12 mouse cellular contexts compared by ENCODE assay signal in genomic region chr17:48588674-48589073, GRCm38 (mm10).
DNase-seq lines count a peak whose midpoint lies in the region; ATAC-seq and TF ChIP-seq lines count a peak whose summit lies in the region.
"Had no signal": no experiment of that assay in that cellular context is flagged by ENCODE, and none has a peak within 500 bp of the region (broad histone marks: within the 10 kb centered on the region; RNA-seq: fewer than 3 reads in every experiment).

No protein-coding gene starts in this region.

- no peak overlapping the region for H3K4me2 ChIP-seq in CH12.LX (ENCODE audit: insufficient read depth, low read depth, poor library complexity, severe bottlenecking)
- H3K4me2 ChIP-seq: neural tube, embryonic 13.5 days had no signal

- H3K27ac ChIP-seq in liver, adult 2 months (replicated peaks; ENCODE audit: insufficient read depth, low read depth, low read length): no peak overlapping the region
- no peak overlapping the region for H3K27ac ChIP-seq in CH12.LX (ENCODE audit: insufficient read depth, low read depth)
- H3K27ac ChIP-seq: neural tube, embryonic 13.5 days had no signal

- peaks cover 48% of the 10 kb centered on the region for H3K9me3 ChIP-seq in CH12.LX (replicated peaks; ENCODE audit: low read length)
- H3K9me3 ChIP-seq: neural tube, embryonic 13.5 days had no signal

- no peaks in the 10 kb centered on the region for H3K27me3 ChIP-seq in liver, adult 2 months (ENCODE audit: control insufficient read depth, insufficient read depth, low read length)
- no peaks in the 10 kb centered on the region for H3K27me3 ChIP-seq in CH12.LX (replicated peaks)
- H3K27me3 ChIP-seq: neural tube, embryonic 13.5 days had no signal

- no peak for TF ChIP-seq CTCF in liver, adult 2 months (IDR thresholded peaks at IDR 0.05; ENCODE audit: low read depth, low read length)
- peak in 1 of 2 experiments; percentile 43; a peak in 2 of 4 replicates for TF ChIP-seq CTCF in CH12.LX (conservative IDR thresholded peaks at IDR 0.05 in 1 of 2, IDR thresholded peaks at IDR 0.05 in 1 of 2; ENCODE audit: low read depth in 2 of 2, low read length in 2 of 2)

- dilution Hi-C loops in CH12.LX (cut with MboI; ENCODE audit: extremely low pct_ligation_motif_present, extremely low pct_unique_long_range_greater_than_20kb, low sequenced_read_pairs): no loop called here

- in situ Hi-C loops in CH12.LX (cut with MboI; ENCODE audit: low pct_ligation_motif_present, low pct_unique_long_range_greater_than_20kb, low sequenced_read_pairs): no loop called here

- peak; percentile 3 for TF ChIP-seq RAD21 in CH12.LX (IDR thresholded peaks at IDR 0.05; ENCODE audit: low read depth, low read length)

- no peak overlapping the region for H3K4me3 ChIP-seq in liver, adult 2 months (ENCODE audit: insufficient read depth, low read depth, low read length)
- no peak overlapping the region for H3K4me3 ChIP-seq in CH12.LX (replicated peaks in 1 of 3; ENCODE audit: low read depth in 2 of 3, low read length in 2 of 3, poor library complexity in 1 of 3)
- H3K4me3 ChIP-seq: neural tube, embryonic 13.5 days had no signal

- peak; percentile 65 for DNase-seq in embryo, embryonic 10 days (ENCODE audit: low spot score)
- no peak for DNase-seq in embryo, embryonic 9.5 days (ENCODE audit: extremely low spot score)
- peak; percentile 42 for DNase-seq in liver, adult 2 months (ENCODE audit: extremely low read depth, low read depth, low spot score)
- DNase-seq in liver (no peak), CH12.LX (ENCODE audit: extremely low read depth) (peak; percentile 17)
- peak; percentile 73 for DNase-seq in embryo, embryonic 11 days
- DNase-seq in right cerebral cortex, adult 2 months (ENCODE audit: low spot score in 2 of 2): no peak
- DNase-seq: heart, postnatal 36 days; kidney, adult 8-10 months; right cerebral cortex, postnatal 25 days had no signal

- no peak for TF ChIP-seq EP300 in CH12.LX (IDR thresholded peaks at IDR 0.05; ENCODE audit: low read length)

- ATAC-seq in inflammation-experienced regulatory T-cells, adult 6 months: no peak

- no peaks in the 10 kb centered on the region for H3K4me1 ChIP-seq in liver, adult 2 months (ENCODE audit: control insufficient read depth, insufficient read depth, low read length)
- no peaks in the 10 kb centered on the region for H3K4me1 ChIP-seq in CH12.LX (ENCODE audit: control insufficient read depth in 1 of 2, insufficient read depth in 2 of 2)

- WGBS in liver, adult 2 months: 41% methylated on average over 3 of the region's 3 CpGs

- no peaks in the 10 kb centered on the region for H3K79me2 ChIP-seq in liver, adult 2 months (ENCODE audit: control insufficient read depth, insufficient read depth, low read length)
- no peaks in the 10 kb centered on the region for H3K79me2 ChIP-seq in CH12.LX (replicated peaks; ENCODE audit: control insufficient read depth, extremely low read depth, insufficient read depth, poor library complexity, severe bottlenecking)

- H3K9ac ChIP-seq in liver, adult 2 months (ENCODE audit: low read depth, low read length): no peak overlapping the region
- H3K9ac ChIP-seq in CH12.LX (ENCODE audit: insufficient read depth, low read depth): no peak overlapping the region
- H3K9ac ChIP-seq: neural tube, embryonic 13.5 days had no signal

- no peak for TF ChIP-seq POLR2A in liver, adult 2 months (IDR thresholded peaks at IDR 0.05; ENCODE audit: extremely low read depth, insufficient read depth, low read length)
- no peak for TF ChIP-seq POLR2A in CH12.LX (IDR thresholded peaks at IDR 0.05; ENCODE audit: low read depth, low read length)

- no peaks in the 10 kb centered on the region for H3K36me3 ChIP-seq in liver, adult 2 months (ENCODE audit: control insufficient read depth, insufficient read depth, low read length)
- no peaks in the 10 kb centered on the region for H3K36me3 ChIP-seq in CH12.LX (replicated peaks in 1 of 2; ENCODE audit: control insufficient read depth in 1 of 2, insufficient read depth in 1 of 2, low read length in 1 of 2)
- H3K36me3 ChIP-seq: neural tube, embryonic 13.5 days had no signal

TF ChIP-seq in CH12.LX, 34 proteins besides CTCF, POLR2A, EP300 and RAD21:
- TF ChIP-seq ZNF384 (IDR thresholded peaks at IDR 0.05; ENCODE audit: low read depth, low read length): peak; percentile 51; the same call in 1 of the 2 replicates
- no peak for TF ChIP-seq BHLHE40 (IDR thresholded peaks at IDR 0.05; ENCODE audit: low read depth, low read length)
- no peak for TF ChIP-seq MAFK (IDR thresholded peaks at IDR 0.05; ENCODE audit: insufficient replicate concordance, low read length)

Comparison
In these comparisons a context has a peak if more than half of its experiments do, and no peak if none do; other contexts are left out.
1. DNase-seq: peak in embryo, embryonic 10 days (single experiment), liver, adult 2 months (single experiment), CH12.LX (single experiment) and embryo, embryonic 11 days (single experiment); none in embryo, embryonic 9.5 days (single experiment), liver (single experiment) and right cerebral cortex, adult 2 months (0 of 2).